Mouse (Mus musculus): ENCODE data around the gene 1700067K01Rik. TPM values are rescaled to one million over a fixed set of nuclear protein-coding genes. Genes with fewer than 3 reads are reported as not detected.

The 1700067K01Rik gene
- 0.81 and 1.1 TPM in 2 replicates for polyA plus RNA-seq (2012; rRNA removed)

DNA sequence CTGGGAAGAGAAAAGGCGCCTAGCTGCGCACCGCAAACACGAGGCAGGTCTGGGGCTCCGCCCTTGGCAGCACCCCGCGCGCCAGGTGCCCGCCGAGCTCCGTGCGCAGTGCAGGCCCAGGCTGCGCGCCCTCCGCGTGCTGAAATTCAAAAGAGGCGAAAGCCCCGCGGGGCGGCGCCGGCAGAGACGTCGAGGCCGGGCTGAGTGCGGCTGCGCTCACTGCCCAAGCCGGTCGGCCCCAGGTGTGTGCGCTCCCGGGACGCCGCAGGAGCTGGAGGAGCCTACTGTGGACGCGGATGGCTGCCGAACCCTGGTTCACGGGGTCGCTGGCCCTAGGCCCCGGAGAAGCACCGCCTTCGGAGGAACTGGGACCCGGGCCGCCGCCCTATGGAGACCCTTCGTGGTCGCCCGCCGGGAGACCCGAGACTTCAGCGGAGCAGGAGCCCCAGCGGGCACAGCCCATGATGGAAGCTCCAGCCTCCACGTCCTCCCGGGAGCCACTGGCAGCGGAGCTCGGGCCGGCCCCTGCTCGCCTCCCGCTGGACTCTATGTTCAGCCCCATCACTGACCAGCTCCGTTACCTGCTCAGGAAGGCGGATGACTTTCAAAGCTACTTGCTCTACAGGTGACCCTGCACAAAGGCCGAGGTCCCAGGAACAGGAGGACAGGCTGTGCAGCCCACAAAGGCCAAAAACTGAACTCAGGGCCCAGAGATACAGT is at the start of gene 1700067K01Rik:
1700067K01Rik (plus strand) TSS at position 222 of the 720 bp plus-strand sequence.

DNA sequence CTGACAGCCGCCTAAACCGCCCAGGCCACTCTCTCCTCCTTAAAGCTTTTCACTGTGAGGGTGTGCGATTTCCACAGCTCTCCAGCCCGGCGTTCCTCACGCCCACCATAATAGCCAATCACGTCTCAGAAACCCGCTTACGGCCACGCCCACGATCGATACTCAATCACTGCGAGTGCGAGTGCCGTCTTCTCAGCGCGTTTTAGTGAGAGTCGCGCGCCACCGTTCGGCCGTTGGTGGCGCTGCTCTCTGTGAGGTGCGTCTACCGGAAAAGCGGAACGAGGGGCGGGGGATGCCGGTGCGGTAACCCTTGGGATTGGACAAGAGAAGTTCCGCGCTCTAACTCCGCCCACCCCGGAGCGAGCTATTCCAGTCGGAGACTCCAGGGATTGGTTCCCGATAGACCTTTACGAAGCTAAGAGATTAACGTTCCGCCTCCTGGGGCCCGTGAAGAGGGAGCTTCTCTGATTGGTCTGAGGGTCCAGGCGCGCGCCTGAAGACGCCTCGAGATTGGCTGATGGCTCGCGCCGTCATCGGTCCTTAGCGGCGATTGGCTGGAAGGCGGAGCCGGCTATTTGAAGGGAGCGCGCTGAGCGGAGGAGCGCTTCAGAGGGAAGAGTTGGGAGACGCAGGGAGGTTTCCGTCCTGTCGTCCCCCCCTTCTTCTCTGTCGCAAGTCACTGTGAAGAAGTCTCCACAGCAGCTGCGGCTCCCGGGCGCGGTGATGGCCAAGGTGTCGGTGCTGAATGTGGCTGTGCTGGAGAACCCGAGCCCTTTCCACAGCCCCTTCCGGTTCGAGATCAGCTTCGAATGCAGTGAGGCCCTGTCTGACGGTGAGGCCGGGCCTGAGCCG is 46.0 kb upstream of the 1700067K01Rik start, which contains the start of the genes Gm10644 and Asf1b:
Gm10644 (minus strand) TSS at position 100 of the 852 bp plus-strand sequence.
Asf1b (plus strand) TSS at position 402 of the 852 bp plus-strand sequence.

GRCm38 (mm10) chr8:83972150-83973120 is 28.9 kb upstream of the 1700067K01Rik start, which contains the start of gene Prkaca:
Gene Prkaca, plus strand, starts transcription at chr8:83972993.

GRCm38 (mm10) chr8:83997511-83998141 is 3.7 kb upstream of the 1700067K01Rik start, which contains the start of gene Samd1:
Gene Samd1, plus strand, starts transcription at chr8:83997672.

GRCm38 (mm10) chr8:84011705-84012498 is 10.6 kb downstream of the 1700067K01Rik start, which contains the start of gene 2210011C24Rik:
Gene 2210011C24Rik, minus strand, starts transcription at chr8:84012171.

DNA sequence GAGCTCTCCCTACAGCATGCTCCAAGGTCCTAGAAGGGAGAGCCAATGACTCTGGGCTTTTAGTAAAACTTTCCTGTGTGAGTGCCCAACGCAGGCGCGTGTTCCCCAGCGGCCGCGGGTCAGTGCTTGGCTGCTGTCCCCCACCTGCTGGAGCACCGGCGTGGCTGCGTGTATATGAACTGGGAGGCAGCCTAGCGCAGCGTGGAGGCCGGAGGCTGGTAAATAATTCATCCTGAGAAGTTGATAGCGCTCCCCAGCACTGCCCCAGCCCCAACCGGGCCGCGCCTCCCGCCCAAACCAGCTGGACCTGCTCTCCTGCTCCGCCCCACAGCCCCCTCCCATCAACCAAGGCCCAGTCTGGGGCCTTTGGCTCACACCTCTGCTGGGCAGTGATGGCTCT is 19.8 kb downstream of the 1700067K01Rik start, which contains the start of gene Palm3:
Palm3 (plus strand) TSS at position 376 of the 400 bp plus-strand sequence.

DNA sequence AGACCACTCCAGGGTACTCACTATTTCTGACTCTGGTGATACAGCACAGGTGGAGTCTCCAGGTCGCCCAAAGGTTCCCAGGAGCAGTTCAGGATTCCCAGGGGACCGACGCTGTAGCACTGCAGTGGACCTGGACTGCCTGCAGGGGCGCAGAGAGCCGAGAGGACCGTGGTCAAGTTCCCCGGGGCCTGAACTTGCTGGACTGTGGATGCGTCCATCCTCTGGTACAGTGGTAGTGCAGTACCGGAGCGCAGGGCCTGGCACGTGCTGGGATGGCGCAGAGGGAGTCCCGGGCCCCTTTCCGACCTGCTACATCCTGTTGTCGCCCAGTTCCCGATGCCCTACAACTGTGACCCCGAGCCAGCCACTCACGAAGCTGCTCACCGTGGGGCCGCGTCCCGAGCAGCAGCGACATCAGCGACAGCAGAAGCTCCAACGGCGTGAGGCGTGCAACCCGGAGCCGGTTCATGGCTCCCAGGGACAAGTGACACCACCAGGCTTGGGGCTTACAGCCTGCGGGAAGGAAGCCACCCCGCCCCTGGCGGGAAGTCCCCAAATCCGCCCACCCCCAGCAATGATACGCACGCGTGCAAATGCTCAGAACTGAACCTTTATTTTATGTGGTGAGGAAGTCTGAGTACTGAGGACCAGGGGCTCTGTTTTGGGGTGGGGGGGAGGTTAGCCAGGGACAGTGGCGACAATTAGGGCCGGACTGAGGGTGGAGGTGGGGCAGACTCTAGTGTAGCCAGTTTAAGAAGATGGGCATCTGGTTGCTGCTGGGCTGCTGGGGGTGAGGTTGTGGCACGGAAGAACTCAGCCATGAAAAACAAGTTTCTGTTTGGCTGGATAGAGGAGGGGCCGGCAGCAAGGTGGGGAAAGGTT is 41.0 kb downstream of the 1700067K01Rik start, which contains the start of gene Il27ra:
Il27ra (minus strand) TSS at position 524 of the 882 bp plus-strand sequence.

DNA sequence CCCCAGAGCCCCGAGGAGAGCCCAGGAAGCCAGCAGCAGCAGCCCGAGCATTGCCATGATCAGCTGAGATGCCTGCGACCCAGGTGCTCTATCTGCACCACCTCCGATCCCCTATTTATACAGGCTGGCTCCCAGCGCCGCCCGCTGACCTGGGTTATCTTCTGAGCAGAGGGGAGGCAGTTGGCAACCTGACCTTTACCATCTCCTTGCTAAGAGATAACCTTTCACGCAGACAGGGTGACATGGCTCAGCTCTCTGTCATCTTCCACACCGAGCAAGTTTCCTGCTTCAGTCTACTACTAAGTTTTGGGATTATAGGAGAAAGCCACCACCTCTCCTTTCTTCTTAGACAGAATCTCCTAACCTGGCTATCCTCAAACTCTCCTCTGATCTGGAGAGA is 43.6 kb downstream of the 1700067K01Rik start, which contains the start of gene Rln3:
Rln3 (minus strand) TSS at position 101 of the 400 bp plus-strand sequence.

Other genes starting within 250 kb of the 1700067K01Rik start
- 92.0 and 127 TPM in 2 replicates for gene Adgrl1, start 101.4 kb upstream of the 1700067K01Rik start, polyA plus RNA-seq (2012; rRNA removed)
- 0.47 and 0.55 TPM in 2 replicates for gene Gm10644, start 46.3 kb upstream of the 1700067K01Rik start, polyA plus RNA-seq (2012; rRNA removed)
- 66.3 and 80.1 TPM in 2 replicates for gene Asf1b, start 46.0 kb upstream of the 1700067K01Rik start, polyA plus RNA-seq (2012; rRNA removed)
- gene Prkaca, start 28.5 kb upstream of the 1700067K01Rik start, polyA plus RNA-seq (2012; rRNA removed): 85.5 and 107 TPM in 2 replicates
- 74.9 and 84.6 TPM in 2 replicates for gene Samd1, start 3.8 kb upstream of the 1700067K01Rik start, polyA plus RNA-seq (2012; rRNA removed)
- 0.10 and 0.12 TPM in 2 replicates for gene 2210011C24Rik, start 10.7 kb downstream of the 1700067K01Rik start, polyA plus RNA-seq (2012; rRNA removed)
- gene Palm3, start 20.0 kb downstream of the 1700067K01Rik start, polyA plus RNA-seq (2012; rRNA removed): 6.2 and 10.8 TPM in 2 replicates
- gene Il27ra, start 41.1 kb downstream of the 1700067K01Rik start, polyA plus RNA-seq (2012; rRNA removed): 0.37 and 0.45 TPM in 2 replicates
- not detected in 2 replicates for gene Rln3, start 43.5 kb downstream of the 1700067K01Rik start, polyA plus RNA-seq (2012; rRNA removed)
- gene Gm10643, start 63.6 kb downstream of the 1700067K01Rik start, polyA plus RNA-seq (2012; rRNA removed): 2.5 and 2.7 TPM in 2 replicates
- gene Rfx1, start 65.3 kb downstream of the 1700067K01Rik start, polyA plus RNA-seq (2012; rRNA removed): 20.2 and 26.5 TPM in 2 replicates
- gene Dcaf15, start 103.3 kb downstream of the 1700067K01Rik start, polyA plus RNA-seq (2012; rRNA removed): 65.4 and 90.4 TPM in 2 replicates
- 0.07 and 0.32 TPM in 2 replicates for gene Podnl1, start 124.5 kb downstream of the 1700067K01Rik start, polyA plus RNA-seq (2012; rRNA removed)
- gene Cc2d1a, start 146.4 kb downstream of the 1700067K01Rik start, polyA plus RNA-seq (2012; rRNA removed): 16.2 and 18.8 TPM in 2 replicates
- gene 4930432K21Rik, start 146.5 kb downstream of the 1700067K01Rik start, polyA plus RNA-seq (2012; rRNA removed): 1.4 and 1.6 TPM in 2 replicates
- 4.6 and 7.7 TPM in 2 replicates for gene Nanos3, start 183.7 kb downstream of the 1700067K01Rik start, polyA plus RNA-seq (2012; rRNA removed)
- gene Zswim4, start 235.6 kb downstream of the 1700067K01Rik start, polyA plus RNA-seq (2012; rRNA removed): 39.1 and 41.8 TPM in 2 replicates
- 241 and 402 TPM in 2 replicates for gene D8Ertd738e, start 248.2 kb downstream of the 1700067K01Rik start, polyA plus RNA-seq (2012; rRNA removed)